Mouse (Mus musculus) midbrain, embryonic 16.5 days (tissue): ENCODE measurements around the gene Gm28372. TPM values are rescaled to one million over a fixed set of nuclear protein-coding genes. Genes with fewer than 3 reads are reported as not detected.

Source experiments
- ATAC-seq: fragments of 200-750 bp; cut with Nextera tagmentation; 2 replicates; pipeline ENCODE4 v1.8.0; 2017; ENCODE audit warnings: moderate TSS enrichment
- H3K27ac ChIP-seq: fragments of 300-500 bp; sonication (generic); 2 replicates; pipeline ENCODE4 v1.5.1; 2014; ENCODE audit warnings: mild to moderate bottlenecking, low read length, mixed read lengths
- H3K27me3 ChIP-seq: fragments of 300-500 bp; sonication (generic); 2 replicates; pipeline ENCODE4 v1.6.1; 2014; ENCODE audit warnings: low read depth, low read length, mixed read lengths; ENCODE audit not compliant: control insufficient read depth, insufficient read depth
- H3K36me3 ChIP-seq: fragments of 300-500 bp; sonication (generic); 2 replicates; pipeline ENCODE4 v1.6.1; 2014; ENCODE audit warnings: mild to moderate bottlenecking, low read length, moderate library complexity, mixed read lengths; ENCODE audit not compliant: control insufficient read depth, insufficient read depth
- H3K4me1 ChIP-seq: fragments of 300-500 bp; sonication (generic); 2 replicates; pipeline ENCODE4 v1.6.1; 2014; ENCODE audit warnings: mild to moderate bottlenecking, low read length, mixed read lengths; ENCODE audit not compliant: control insufficient read depth, insufficient read depth
- H3K4me2 ChIP-seq: fragments of 300-500 bp; sonication (generic); 2 replicates; pipeline ENCODE4 v1.6.1; 2014; ENCODE audit warnings: mild to moderate bottlenecking, low read length, mixed read lengths
- H3K4me3 ChIP-seq: fragments of 300-500 bp; sonication (generic); 2 replicates; pipeline ENCODE4 v1.5.1; 2014; ENCODE audit warnings: low read depth, mild to moderate bottlenecking, low read length, moderate library complexity, mixed read lengths
- H3K9ac ChIP-seq: fragments of 300-500 bp; sonication (generic); 2 replicates; pipeline ENCODE4 v1.6.1; 2014; ENCODE audit warnings: low read depth, low read length, mixed read lengths
- H3K9me3 ChIP-seq: fragments of 300-500 bp; sonication (generic); replicated peaks from 2 replicates; pipeline ENCODE4 v1.6.1; 2014; ENCODE audit warnings: mild to moderate bottlenecking, low read length, mixed read lengths; ENCODE audit not compliant: control insufficient read depth, poor library complexity, severe bottlenecking
- WGBS: fragments of 180-500 bp; shearing (Covaris S2); extraction: QIAGEN DNeasy Blood & Tissue Kit; methylation state at CpG from one replicate; pipeline ENCODE4 v1.1.7; 2014; 5-methylcytosine and 5-hydroxymethylcytosine counted together
- polyA plus RNA-seq: library from polyadenylated mRNA; unstranded; fragments of >200 nt; fragmentation: Nextera tagmentation; extraction: Ambion mirVana; gene quantifications from 2 replicates; pipeline ENCODE4 v1.2.1, GENCODE M21; 2015

Gene Gm28372
- polyA plus RNA-seq, 1 experiment from 2014 or later, result 0.14 TPM

DNA sequence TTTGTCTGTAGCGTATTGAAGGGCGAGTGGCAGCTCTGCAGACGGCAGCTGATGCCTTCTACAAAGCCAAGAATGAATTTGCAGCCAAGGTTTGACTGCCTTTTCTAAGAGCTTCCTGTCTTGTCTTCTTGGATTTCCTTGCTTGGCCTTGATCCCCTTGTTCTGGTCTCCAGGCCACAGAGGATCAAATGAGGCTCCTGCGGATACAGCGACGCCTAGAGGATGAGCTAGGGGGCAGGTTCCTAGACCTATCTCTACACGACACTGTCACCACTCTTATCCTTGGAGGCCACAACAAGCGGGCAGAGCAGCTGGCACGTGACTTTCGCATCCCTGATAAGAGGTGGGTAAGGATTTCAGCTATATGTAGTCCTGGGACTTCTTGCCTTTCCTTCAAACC is 37.1 kb downstream of the Gm28372 start:
- no peak overlapping the region for H3K27ac ChIP-seq
- no peak overlapping the region for H3K4me2 ChIP-seq
- H3K9ac ChIP-seq, result no peak overlapping the region
- H3K36me3 ChIP-seq, result peaks cover 39% of the 10 kb centered on the region
- H3K9me3 ChIP-seq, result no peaks in the 10 kb centered on the region
- no peak for ATAC-seq
- 71% methylated on average over 10 of the region's 10 CpGs for WGBS
- no peaks in the 10 kb centered on the region for H3K27me3 ChIP-seq
- H3K4me3 ChIP-seq, result no peak overlapping the region
- no peaks in the 10 kb centered on the region for H3K4me1 ChIP-seq

DNA sequence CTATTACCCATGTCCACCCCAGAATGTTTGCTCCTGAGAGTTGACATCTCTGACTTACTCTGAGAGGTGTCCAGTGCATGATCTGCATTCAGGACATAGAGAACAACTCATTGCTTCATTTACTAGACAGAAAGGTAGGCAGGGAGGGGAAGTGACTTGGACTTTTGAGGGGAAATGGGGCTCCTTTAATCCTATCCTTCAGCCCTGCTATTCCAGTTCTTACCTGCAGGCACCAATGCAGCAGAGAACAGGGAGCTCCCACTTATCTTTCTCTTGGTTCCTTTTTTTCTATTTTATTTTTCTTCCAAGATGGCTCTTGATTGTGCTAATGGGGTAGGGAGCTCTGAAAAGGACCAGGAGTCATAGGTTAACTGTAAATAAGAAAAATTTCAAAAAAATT is 43.4 kb downstream of the Gm28372 start:
- Histone ChIP-seq H3K4me2 (no peak overlapping the region), H3K36me3 (no peaks in the 10 kb centered on the region), H3K4me3 (no peak overlapping the region), H3K9ac (no peak overlapping the region), H3K4me1 (peaks cover 23% of the 10 kb centered on the region), H3K9me3 (no peaks in the 10 kb centered on the region), H3K27ac (no peak overlapping the region), H3K27me3 (no peaks in the 10 kb centered on the region)
- ATAC-seq, result no peak

DNA sequence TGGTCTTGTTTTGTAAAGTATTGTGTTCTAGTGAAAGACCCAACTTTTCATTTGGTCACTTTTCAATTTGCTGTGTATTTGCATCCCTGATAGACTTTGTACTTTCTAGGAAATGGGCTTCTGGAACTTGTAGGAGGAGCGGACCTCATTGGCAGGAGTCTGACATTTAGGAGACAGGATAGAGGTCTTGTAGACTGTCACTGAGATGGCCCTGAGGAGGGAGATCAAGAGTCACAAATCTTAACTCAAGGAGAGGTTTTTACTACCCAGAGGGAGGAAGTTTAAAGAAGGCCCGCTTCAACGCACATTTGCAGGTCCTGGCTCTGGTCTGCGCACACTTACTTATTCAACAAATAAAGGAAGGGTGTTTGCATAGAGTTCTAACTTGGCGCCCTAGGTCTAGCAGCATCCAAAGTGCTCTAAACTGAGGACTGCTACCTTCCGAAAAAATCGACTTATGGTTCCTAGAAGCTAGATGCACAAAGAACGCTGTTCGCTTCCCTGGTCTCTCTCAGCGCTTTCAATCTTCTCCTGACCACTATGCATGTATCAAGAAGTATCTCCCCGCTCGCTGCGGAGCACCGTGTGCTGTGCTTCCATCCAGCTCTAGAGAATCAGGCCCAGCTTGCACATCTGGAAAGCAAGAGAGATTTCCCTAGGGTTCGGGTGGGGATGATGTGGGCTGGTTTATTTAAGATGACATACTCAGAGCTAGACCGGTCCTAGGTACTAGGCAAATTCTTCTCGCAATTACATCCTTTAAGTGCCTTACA is 44.2 kb downstream of the Gm28372 start:
- peak; percentile 38; the same call in 1 of the 2 replicates for ATAC-seq
- Histone ChIP-seq H3K27me3 (no peaks in the 10 kb centered on the region), H3K9me3 (no peaks in the 10 kb centered on the region), H3K4me1 (peaks cover 24% of the 10 kb centered on the region), H3K36me3 (no peaks in the 10 kb centered on the region), H3K4me3 (peak overlapping the region; percentile 95), H3K9ac (peak overlapping the region; percentile 95), H3K27ac (peak overlapping the region; percentile 88; the same call in 1 of the 2 replicates), H3K4me2 (peak overlapping the region; percentile 93)
- 10% methylated on average over 17 of the region's 17 CpGs for WGBS

DNA sequence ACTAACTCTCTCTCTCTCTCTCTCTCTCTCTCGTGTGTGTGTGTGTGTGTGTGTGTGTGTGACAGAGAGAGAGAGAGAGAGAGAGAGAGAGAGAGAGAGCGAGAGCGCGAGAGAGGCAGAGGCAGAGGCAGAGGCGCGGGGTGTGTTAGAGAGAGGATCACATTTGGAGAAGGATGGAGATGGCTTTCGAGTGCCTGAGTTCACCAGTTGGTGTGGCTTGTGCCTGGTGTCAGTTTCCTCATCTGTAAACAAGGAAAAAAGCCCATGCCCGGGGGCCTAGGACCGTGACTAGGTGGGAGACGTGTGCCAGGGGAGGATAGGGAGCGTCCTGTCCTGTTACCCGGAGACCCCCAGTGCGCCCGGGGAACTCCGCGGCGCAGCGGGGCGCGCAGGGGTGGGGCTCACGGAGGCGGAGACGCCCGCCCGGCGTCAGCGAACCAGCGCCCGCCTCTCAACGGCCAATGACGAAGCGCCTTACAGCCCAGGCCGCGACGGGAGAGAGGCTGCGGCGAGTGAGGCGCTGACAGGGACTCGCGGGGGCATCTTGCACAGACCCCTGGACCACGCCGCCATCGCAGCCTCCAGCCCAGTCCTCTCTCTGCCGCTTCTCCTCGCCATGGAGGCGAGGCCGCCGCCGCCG is 44.9 kb downstream of the Gm28372 start, which contains the start of gene Ptpra:
TSS of gene Ptpra (plus strand) at position 485 of the 640 bp plus-strand sequence.
- H3K36me3 ChIP-seq, result no peaks in the 10 kb centered on the region
- no peaks in the 10 kb centered on the region for H3K27me3 ChIP-seq
- H3K4me1 ChIP-seq, result peaks cover 24% of the 10 kb centered on the region
- H3K9ac ChIP-seq, result peak within 1 kb of the TSS; percentile 95
- H3K9me3 ChIP-seq, result no peaks in the 10 kb centered on the region
- H3K4me2 ChIP-seq, result peak within 1 kb of the TSS; percentile 93
- peak within 1 kb of the TSS; percentile 95 for H3K4me3 ChIP-seq
- peak; percentile 97 for ATAC-seq
- 0% methylated on average over 42 of the region's 50 CpGs for WGBS
- peak within 1 kb of the TSS; percentile 88 for H3K27ac ChIP-seq

DNA sequence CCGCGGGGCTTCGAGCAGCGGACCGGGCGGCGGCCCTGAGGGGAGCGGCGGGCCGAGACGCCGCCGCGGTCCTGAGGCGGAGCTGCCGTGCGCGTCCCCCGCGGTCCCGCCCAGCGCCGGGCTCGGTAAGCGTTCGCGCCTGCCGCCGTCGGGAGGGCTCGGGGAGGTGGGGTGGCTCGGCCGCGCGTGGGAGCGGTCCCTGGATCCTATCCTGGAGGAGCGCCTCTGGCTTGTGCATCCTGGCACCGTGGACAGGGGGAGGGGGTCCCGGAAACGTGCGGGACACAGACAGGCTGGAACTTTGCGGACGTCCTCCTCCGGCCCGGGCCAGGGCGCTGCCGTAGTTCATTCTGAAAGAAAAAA is 45.4 kb downstream of the Gm28372 start:
- H3K4me2 ChIP-seq, result peak overlapping the region; percentile 93
- peak overlapping the region; percentile 95 for H3K4me3 ChIP-seq
- H3K27me3 ChIP-seq, result no peaks in the 10 kb centered on the region
- peak overlapping the region; percentile 95 for H3K9ac ChIP-seq
- no peaks in the 10 kb centered on the region for H3K36me3 ChIP-seq
- peak; percentile 84 for ATAC-seq
- peaks cover 24% of the 10 kb centered on the region for H3K4me1 ChIP-seq
- peak overlapping the region; percentile 88 for H3K27ac ChIP-seq
- no peaks in the 10 kb centered on the region for H3K9me3 ChIP-seq
- under 1% methylated on average over 26 of the region's 47 CpGs for WGBS

DNA sequence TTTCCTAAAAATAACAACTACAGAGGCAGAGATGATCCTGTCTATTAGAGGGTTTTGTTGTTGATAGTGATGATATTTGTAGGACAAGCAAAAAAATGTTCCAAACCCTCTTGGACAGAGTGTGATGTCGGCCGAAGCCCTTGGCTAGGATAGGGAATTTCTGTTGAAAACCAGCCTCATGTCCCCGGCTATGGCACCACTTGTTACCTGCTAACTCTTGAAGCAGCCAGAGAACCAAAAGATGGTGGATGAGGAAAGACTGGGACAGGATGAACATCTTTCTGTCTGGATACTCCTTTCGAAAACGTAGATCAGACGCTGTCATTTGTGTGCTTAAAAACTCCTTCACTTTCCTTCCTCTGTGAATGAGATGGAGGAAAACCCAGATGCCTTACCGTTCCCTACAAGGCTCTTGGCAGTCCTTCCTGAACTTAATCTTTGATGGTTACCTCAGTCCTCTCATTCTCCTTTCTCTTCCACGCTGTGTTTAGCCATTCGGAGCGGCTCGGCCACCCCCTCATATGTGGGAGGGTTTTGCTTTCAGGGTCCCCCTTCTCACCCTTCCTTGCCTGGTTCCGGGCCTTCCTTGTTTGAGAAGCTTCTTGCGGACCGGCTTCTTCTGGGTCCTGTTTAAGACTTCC is 46.2 kb downstream of the Gm28372 start:
- 62% methylated on average over 14 of the region's 14 CpGs for WGBS
- peak overlapping the region; percentile 93 for H3K4me2 ChIP-seq
- no peak for ATAC-seq
- H3K27ac ChIP-seq, result no peak overlapping the region
- H3K4me1 ChIP-seq, result peaks cover 24% of the 10 kb centered on the region
- H3K9me3 ChIP-seq, result no peaks in the 10 kb centered on the region
- no peaks in the 10 kb centered on the region for H3K27me3 ChIP-seq
- peak overlapping the region; percentile 95 for H3K4me3 ChIP-seq
- H3K9ac ChIP-seq, result peak overlapping the region; percentile 95
- H3K36me3 ChIP-seq, result no peaks in the 10 kb centered on the region

DNA sequence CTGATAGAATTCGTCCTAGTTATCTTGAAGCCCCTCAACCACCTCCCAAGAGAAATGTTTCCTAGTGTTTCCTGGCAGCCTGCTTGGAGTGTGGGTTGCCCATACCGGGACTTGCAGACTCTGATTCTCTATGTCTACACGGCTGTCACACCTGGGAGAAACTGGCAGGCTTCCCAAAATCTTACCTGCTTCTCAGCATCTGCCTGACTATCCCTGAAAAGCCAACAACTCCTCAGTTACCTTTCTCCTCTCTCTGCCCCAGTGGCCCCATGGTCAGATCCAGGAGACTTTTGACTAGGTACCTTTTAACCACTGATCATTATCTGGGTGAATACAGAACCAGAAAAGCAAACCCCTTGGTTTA is 46.7 kb downstream of the Gm28372 start:
- no peak overlapping the region for H3K27ac ChIP-seq
- no peak for ATAC-seq
- peaks cover 24% of the 10 kb centered on the region for H3K4me1 ChIP-seq
- H3K9me3 ChIP-seq, result no peaks in the 10 kb centered on the region
- H3K4me3 ChIP-seq, result peak overlapping the region; percentile 95
- H3K4me2 ChIP-seq, result peak overlapping the region; percentile 93
- H3K9ac ChIP-seq, result peak overlapping the region; percentile 95
- no peaks in the 10 kb centered on the region for H3K27me3 ChIP-seq
- H3K36me3 ChIP-seq, result no peaks in the 10 kb centered on the region
- WGBS, result 74% methylated on average over 3 of the region's 3 CpGs

DNA sequence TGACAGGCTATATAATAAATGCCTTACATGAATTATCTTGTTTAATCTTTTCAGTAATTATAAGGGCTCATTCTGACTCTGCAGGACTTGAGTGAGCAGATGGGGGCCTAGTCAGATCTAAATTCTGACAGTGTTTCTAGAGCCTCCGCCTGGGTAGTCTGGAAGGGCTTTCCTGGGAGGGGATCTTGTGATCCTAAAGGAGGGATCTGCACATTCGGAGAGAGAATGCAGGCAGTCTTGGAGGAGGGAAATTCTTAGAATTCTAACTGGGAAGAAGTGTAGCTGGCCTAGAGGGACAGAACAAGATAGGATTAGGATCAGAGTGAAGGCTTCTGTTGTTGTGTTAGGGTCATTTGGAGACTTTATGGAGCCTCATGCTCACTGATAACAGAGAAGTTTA is 47.2 kb downstream of the Gm28372 start:
- 48% methylated on average over 2 of the region's 2 CpGs for WGBS
- peaks cover 24% of the 10 kb centered on the region for H3K4me1 ChIP-seq
- H3K9ac ChIP-seq, result no peak overlapping the region
- no peak overlapping the region for H3K4me3 ChIP-seq
- H3K4me2 ChIP-seq, result peak overlapping the region; percentile 93; the same call in 1 of the 2 replicates
- no peaks in the 10 kb centered on the region for H3K9me3 ChIP-seq
- H3K36me3 ChIP-seq, result no peaks in the 10 kb centered on the region
- no peak for ATAC-seq
- no peak overlapping the region for H3K27ac ChIP-seq
- H3K27me3 ChIP-seq, result no peaks in the 10 kb centered on the region

DNA sequence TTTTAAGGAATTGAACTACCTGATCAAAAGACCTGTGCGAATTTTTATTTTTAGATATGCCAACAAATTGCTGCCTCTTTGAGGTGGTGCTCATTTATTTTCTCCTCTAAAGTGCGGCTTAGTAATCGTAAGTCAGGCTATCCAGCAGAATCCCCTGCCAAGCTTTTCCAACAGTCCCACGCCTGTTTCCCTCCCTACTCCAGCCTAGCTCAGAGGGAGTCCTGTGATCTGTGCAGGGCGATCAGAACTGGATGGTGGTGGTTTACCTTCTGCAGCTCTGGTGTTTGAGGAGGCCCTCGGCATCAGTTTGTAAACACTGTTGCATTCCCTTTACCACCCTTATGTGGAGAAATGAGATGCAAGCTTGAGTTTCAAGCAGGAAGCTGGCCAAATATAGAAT is 48.4 kb downstream of the Gm28372 start:
- Histone ChIP-seq H3K4me1 (peaks cover 24% of the 10 kb centered on the region), H3K4me2 (no peak overlapping the region), H3K27ac (no peak overlapping the region), H3K4me3 (no peak overlapping the region), H3K27me3 (no peaks in the 10 kb centered on the region), H3K9me3 (no peaks in the 10 kb centered on the region), H3K9ac (no peak overlapping the region), H3K36me3 (no peaks in the 10 kb centered on the region)
- 69% methylated on average over 6 of the region's 6 CpGs for WGBS
- no peak for ATAC-seq
